12 mouse cellular contexts compared by ENCODE assay signal in genomic region chr5:22312995-22313394, GRCm38 (mm10).
"Had no signal": no experiment of that assay in that cellular context is flagged by ENCODE, and none has a peak within 500 bp of the region (broad histone marks: within the 10 kb centered on the region; RNA-seq: fewer than 3 reads in every experiment).

No protein-coding gene starts in this region.

- H3K4me1 ChIP-seq: limb, embryonic 13.5 days; midbrain, embryonic 13.5 days; neural tube, embryonic 12.5 days had no signal

- H3K4me3 ChIP-seq: limb, embryonic 13.5 days; midbrain, embryonic 13.5 days; neural tube, embryonic 12.5 days had no signal

- ATAC-seq: midbrain, embryonic 13.5 days had no signal

- H3K27ac ChIP-seq: limb, embryonic 13.5 days; liver, embryonic 14.5 days; midbrain, embryonic 13.5 days; neural tube, embryonic 12.5 days; stomach, postnatal 0 days had no signal

- DNase-seq: kidney, adult 8-10 months; kidney, postnatal 25 days; layer of hippocampus, adult 9-11 months; layer of hippocampus, postnatal 36 days; lung, adult 18-20 months; thymus, adult 18-20 months; thymus, postnatal 14 days had no signal

- H3K27me3 ChIP-seq: limb, embryonic 13.5 days; midbrain, embryonic 13.5 days; neural tube, embryonic 12.5 days had no signal
